Mouse (Mus musculus) MEL (cell line): ENCODE measurements around the gene Commd7. TPM values are rescaled to one million over a fixed set of nuclear protein-coding genes. Genes with fewer than 3 reads are reported as not detected.

Source experiments
- DNase-seq: peaks from one replicate; pipeline ENCODE4 v3.0.0; 2011; ENCODE audit warnings: low read depth, low spot score
- H3K27ac ChIP-seq: 2 replicates; pipeline ENCODE4 v1.5.1; 2012; ENCODE audit warnings: low read depth, mild to moderate bottlenecking, control low read depth, low read length, moderate library complexity; ENCODE audit not compliant: control insufficient read depth
- H3K27me3 ChIP-seq, 2 experiments: fragments of 150-350 bp in 1 of 2; sonication (generic) in 1 of 2; 2 replicates each; pipeline ENCODE4 v1.6.1; 2012; ENCODE audit warnings: low read length in 2 of 2, mild to moderate bottlenecking in 2 of 2, improper control_type of control experiment in 1 of 2, moderate library complexity in 1 of 2; ENCODE audit not compliant: insufficient read depth in 2 of 2, control insufficient read depth in 1 of 2
- H3K36me3 ChIP-seq, 2 experiments: 2 replicates each; pipeline ENCODE4 v1.6.1; 2012 to 2014; ENCODE audit warnings: low read length in 2 of 2, improper control_type of control experiment in 1 of 2, inconsistent platforms in 1 of 2, mild to moderate bottlenecking in 1 of 2; ENCODE audit not compliant: insufficient read depth in 2 of 2, control insufficient read depth in 1 of 2
- H3K4me1 ChIP-seq, 2 experiments: fragments of 150-350 bp in 1 of 2; sonication (generic) in 1 of 2; 2 replicates each; pipeline ENCODE4 v1.6.1; 2012; ENCODE audit warnings: low read length in 2 of 2, improper control_type of control experiment in 1 of 2, mild to moderate bottlenecking in 1 of 2; ENCODE audit not compliant: insufficient read depth in 2 of 2, control insufficient read depth in 1 of 2
- H3K4me3 ChIP-seq, 2 experiments: fragments of 150-350 bp in 1 of 2; sonication (generic) in 1 of 2; 2 replicates each; pipeline ENCODE4 v1.5.1; 2012; ENCODE audit warnings: low read depth in 2 of 2, low read length in 2 of 2, mild to moderate bottlenecking in 2 of 2, moderate library complexity in 2 of 2, control low read depth in 1 of 2, improper control_type of control experiment in 1 of 2; ENCODE audit not compliant: control insufficient read depth in 1 of 2, insufficient read depth in 1 of 2
- H3K79me2 ChIP-seq: 2 replicates; pipeline ENCODE4 v1.6.1; 2012; ENCODE audit warnings: mild to moderate bottlenecking, low read length, moderate library complexity; ENCODE audit not compliant: control insufficient read depth, poor library complexity, insufficient read depth
- H3K9ac ChIP-seq: 2 replicates; pipeline ENCODE4 v1.6.1; 2012; ENCODE audit warnings: low read depth, mild to moderate bottlenecking, control low read depth, low read length, moderate library complexity; ENCODE audit not compliant: control insufficient read depth, poor library complexity, severe bottlenecking
- H3K9me3 ChIP-seq: fragments of 150-350 bp; sonication (generic); replicated peaks from 2 replicates; pipeline ENCODE4 v1.6.1; 2012; ENCODE audit warnings: mild to moderate bottlenecking, low read length, improper control_type of control experiment, moderate library complexity; ENCODE audit not compliant: insufficient read depth
- BHLHE40 ChIP-seq: IDR thresholded peaks from 2 replicates; pipeline ENCODE4 v1.6.1; 2012; ENCODE audit warnings: low read depth, mild to moderate bottlenecking, inconsistent platforms, low read length, improper control_type of control experiment, borderline replicate concordance
- CHD1 ChIP-seq: IDR thresholded peaks from 2 replicates; pipeline ENCODE4 v1.6.1; 2012; ENCODE audit warnings: low read depth, mild to moderate bottlenecking, inconsistent platforms, low read length, improper control_type of control experiment
- CTCF ChIP-seq, 3 experiments: IDR thresholded peaks in 2 of 3; conservative IDR thresholded peaks in 1 of 3; 2 replicates each; pipeline ENCODE4 v1.5.1; 2011 to 2012; ENCODE audit warnings: low read length in 3 of 3, low read depth in 2 of 3, mild to moderate bottlenecking in 2 of 3, improper control_type of control experiment in 1 of 3, inconsistent platforms in 1 of 3, mixed read lengths in 1 of 3, moderate library complexity in 1 of 3; ENCODE audit not compliant: control insufficient read depth in 1 of 3, insufficient read depth in 1 of 3, poor library complexity in 1 of 3, severe bottlenecking in 1 of 3
- ELF1 ChIP-seq: IDR thresholded peaks from 2 replicates; pipeline ENCODE4 v1.6.1; 2014; ENCODE audit warnings: low read depth, mild to moderate bottlenecking, inconsistent platforms, low read length, improper control_type of control experiment, moderate library complexity
- EP300 ChIP-seq, 2 experiments: IDR thresholded peaks; 2 replicates each; pipeline ENCODE4 v1.6.1; 2011; ENCODE audit warnings: improper control_type of control experiment in 2 of 2, low read length in 2 of 2, low read depth in 1 of 2, mild to moderate bottlenecking in 1 of 2
- ETS1 ChIP-seq: IDR thresholded peaks from 2 replicates; pipeline ENCODE4 v1.6.1; 2012; ENCODE audit warnings: low read depth, mild to moderate bottlenecking, inconsistent platforms, low read length, improper control_type of control experiment, moderate library complexity
- GABPA ChIP-seq: IDR thresholded peaks from 2 replicates; pipeline ENCODE4 v1.6.1; 2012; ENCODE audit warnings: low read depth, mild to moderate bottlenecking, inconsistent platforms, low read length, improper control_type of control experiment, moderate library complexity
- GATA1 ChIP-seq: IDR thresholded peaks from 2 replicates; pipeline ENCODE4 v1.6.1; 2011; ENCODE audit warnings: low read depth, low read length, improper control_type of control experiment
- HCFC1 ChIP-seq: IDR thresholded peaks from 2 replicates; pipeline ENCODE4 v1.6.1; 2012; ENCODE audit warnings: low read depth, mild to moderate bottlenecking, inconsistent platforms, low read length, improper control_type of control experiment, moderate library complexity
- KAT2A ChIP-seq: conservative IDR thresholded peaks from 2 replicates; pipeline ENCODE4 v1.6.1; 2012; ENCODE audit warnings: low read depth, low read length, improper control_type of control experiment, inconsistent platforms
- MAX ChIP-seq: IDR thresholded peaks from 2 replicates; pipeline ENCODE4 v1.6.1; 2011; ENCODE audit warnings: low read length, improper control_type of control experiment
- MAZ ChIP-seq: IDR thresholded peaks from 2 replicates; pipeline ENCODE4 v1.6.1; 2012; ENCODE audit warnings: low read depth, mild to moderate bottlenecking, inconsistent platforms, low read length, improper control_type of control experiment
- MEF2A ChIP-seq: IDR thresholded peaks from 2 replicates; pipeline ENCODE4 v1.6.1; 2014; ENCODE audit warnings: low read depth, mild to moderate bottlenecking, inconsistent platforms, low read length, improper control_type of control experiment; ENCODE audit not compliant: poor library complexity, insufficient replicate concordance, severe bottlenecking; ENCODE audit errors: extremely low read depth
- MXI1 ChIP-seq: IDR thresholded peaks from 2 replicates; pipeline ENCODE4 v1.6.1; 2011; ENCODE audit warnings: mild to moderate bottlenecking, low read depth, low read length, improper control_type of control experiment
- MYC ChIP-seq: IDR thresholded peaks from 2 replicates; pipeline ENCODE4 v1.6.1; 2011; ENCODE audit warnings: low read depth, mild to moderate bottlenecking, low read length, improper control_type of control experiment, moderate library complexity
- NELFE ChIP-seq: IDR thresholded peaks from 2 replicates; pipeline ENCODE4 v1.6.1; 2011; ENCODE audit warnings: low read depth, low read length, improper control_type of control experiment
- NRF1 ChIP-seq: IDR thresholded peaks from 2 replicates; pipeline ENCODE4 v1.6.1; 2014; ENCODE audit warnings: low read depth, mild to moderate bottlenecking, inconsistent platforms, low read length, improper control_type of control experiment, moderate library complexity; ENCODE audit not compliant: poor library complexity, insufficient read depth, severe bottlenecking
- POLR2A ChIP-seq, 2 experiments: IDR thresholded peaks; 2 replicates each; pipeline ENCODE4 v1.6.1; 2011 to 2012; ENCODE audit warnings: low read length in 2 of 2, mild to moderate bottlenecking in 2 of 2, control low read depth in 1 of 2, improper control_type of control experiment in 1 of 2, low read depth in 1 of 2, moderate library complexity in 1 of 2; ENCODE audit not compliant: control insufficient read depth in 1 of 2, insufficient read depth in 1 of 2, poor library complexity in 1 of 2
- POLR2AphosphoS5 ChIP-seq: IDR thresholded peaks from 2 replicates; pipeline ENCODE4 v1.6.1; 2012; ENCODE audit warnings: low read depth, borderline replicate concordance, mild to moderate bottlenecking, inconsistent platforms, low read length, moderate library complexity, mixed read lengths
- RCOR1 ChIP-seq: IDR thresholded peaks from 2 replicates; pipeline ENCODE4 v1.6.1; 2012; ENCODE audit warnings: low read depth, mild to moderate bottlenecking, inconsistent platforms, low read length, improper control_type of control experiment
- SIN3A ChIP-seq: IDR thresholded peaks from 2 replicates; pipeline ENCODE4 v1.6.1; 2012; ENCODE audit warnings: low read length, improper control_type of control experiment, inconsistent platforms
- TAL1 ChIP-seq: IDR thresholded peaks from 2 replicates; pipeline ENCODE4 v1.6.1; 2012; ENCODE audit warnings: mild to moderate bottlenecking, inconsistent platforms, low read length, moderate library complexity, mixed read lengths
- TCF12 ChIP-seq: IDR thresholded peaks from 2 replicates; pipeline ENCODE4 v1.6.1; 2014; ENCODE audit warnings: low read depth, mild to moderate bottlenecking, inconsistent platforms, low read length, improper control_type of control experiment, moderate library complexity
- USF1 ChIP-seq: IDR thresholded peaks from 2 replicates; pipeline ENCODE4 v1.6.1; 2014; ENCODE audit warnings: low read depth, mild to moderate bottlenecking, inconsistent platforms, low read length, improper control_type of control experiment, moderate library complexity
- ZC3H11A ChIP-seq: IDR thresholded peaks from 2 replicates; pipeline ENCODE4 v1.6.1; 2012; ENCODE audit warnings: low read depth, mild to moderate bottlenecking, inconsistent platforms, low read length, improper control_type of control experiment
- ZKSCAN1 ChIP-seq: IDR thresholded peaks from 2 replicates; pipeline ENCODE4 v1.6.1; 2012; ENCODE audit warnings: low read depth, mild to moderate bottlenecking, inconsistent platforms, low read length, improper control_type of control experiment, moderate library complexity
- ZMIZ1 ChIP-seq: IDR thresholded peaks from 2 replicates; pipeline ENCODE4 v1.6.1; 2012; ENCODE audit warnings: low read depth, mild to moderate bottlenecking, inconsistent platforms, low read length, improper control_type of control experiment, moderate library complexity
- polyA plus RNA-seq, 2 experiments: library from polyadenylated mRNA; stranded (reverse) in 1 of 2; unstranded in 1 of 2; fragments of >175 nt in 1 of 2; fragments of >200 nt in 1 of 2; gene quantifications; 2 replicates each; pipeline versions ENCODE4 v1.2.1 to v1.2.4; 2012; ENCODE audit warnings: low replicate concordance in 2 of 2, low read depth in 1 of 2; ENCODE audit not compliant: insufficient read length in 2 of 2, insufficient read depth in 1 of 2, missing spikeins in 1 of 2
- total RNA-seq: library from RNA; depleted of rRNA; stranded (reverse); fragments of 300-350 nt; gene quantifications from 2 replicates; pipeline ENCODE4 v1.2.3, GENCODE M21; 2012

Gene Commd7
- total and polyA plus RNA-seq, 3 experiments = 25.5 to 36.1 TPM; not detected in 1

DNA sequence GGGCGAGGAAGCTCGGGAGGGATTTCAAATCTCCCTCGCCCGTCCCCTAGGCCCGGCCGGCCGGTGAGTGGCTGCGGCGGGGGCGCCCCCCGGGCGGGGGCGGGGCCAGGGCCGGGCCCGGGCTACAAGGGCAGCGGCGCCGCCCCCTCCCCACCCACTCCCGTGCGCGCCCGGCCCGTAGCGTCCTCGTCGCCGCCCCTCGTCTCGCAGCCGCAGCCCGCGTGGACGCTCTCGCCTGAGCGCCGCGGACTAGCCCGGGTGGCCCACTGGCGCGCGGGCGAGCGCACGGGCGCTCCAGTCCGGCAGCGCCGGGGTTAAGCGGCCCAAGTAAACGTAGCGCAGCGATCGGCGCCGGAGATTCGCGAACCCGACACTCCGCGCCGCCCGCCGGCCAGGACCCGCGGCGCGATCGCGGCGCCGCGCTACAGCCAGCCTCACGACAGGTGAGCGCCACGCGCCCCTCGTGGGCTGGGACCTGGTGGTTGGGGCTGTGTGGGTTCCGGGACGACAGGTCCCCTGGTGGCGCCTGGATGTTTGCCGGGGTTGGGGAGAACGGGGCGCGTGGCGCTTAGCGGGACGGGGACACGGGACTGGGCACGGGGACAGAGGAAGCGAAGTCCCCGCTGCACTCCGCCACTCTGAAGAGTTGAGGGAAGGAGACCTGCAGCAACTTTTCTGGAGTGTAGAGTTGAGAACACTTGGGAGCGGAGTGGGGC is 16.9 kb upstream of the Commd7 start, which contains the start of gene Dnmt3b:
Gene Dnmt3b (plus strand): TSS at position 153 of the 716 bp plus-strand sequence.
- Histone ChIP-seq H3K9me3 (no peaks in the 10 kb centered on the region), H3K4me1 (peaks cover 0 to 6% of the 10 kb centered on the region in 2 experiments; a peak in 2 of 4 replicates), H3K27me3 (peaks cover 1 to 8% of the 10 kb centered on the region in 2 experiments; a peak in 2 of 4 replicates), H3K9ac (peak within 1 kb of the TSS; percentile 85), H3K4me3 (peak within 1 kb of the TSS; percentile 72 to 95), H3K27ac (no peak within 1 kb of the TSS), H3K79me2 (no peaks in the 10 kb centered on the region; the same call in 1 of the 2 replicates), H3K36me3 (no peaks in the 10 kb centered on the region)
- no peak for TF ChIP-seq EP300 (IDR thresholded peaks at IDR 0.05; ENCODE audit: low read depth in 1 of 2, low read length in 2 of 2)
- TF ChIP-seq POLR2A (IDR thresholded peaks at IDR 0.05; ENCODE audit: control insufficient read depth in 1 of 2, insufficient read depth in 1 of 2, low read depth in 1 of 2, low read length in 2 of 2, poor library complexity in 1 of 2) = peak; percentile 25 to 49; a peak in 2 of 4 replicates
- TF ChIP-seq ETS1 = no peak
- peak; percentile 64 for TF ChIP-seq ZC3H11A
- no peak for TF ChIP-seq MAZ
- TF ChIP-seq MAX = no peak
- 0 out of 2 replicates have a peak, but pooled peaks have one; percentile 13 for TF ChIP-seq NRF1
- TF ChIP-seq CHD1 = no peak
- TF ChIP-seq KAT2A = no peak
- peak; percentile 58; the same call in 1 of the 2 replicates for TF ChIP-seq HCFC1
- TF ChIP-seq SIN3A = peak; percentile 55; the same call in 1 of the 2 replicates
- no peak for TF ChIP-seq BHLHE40
- no peak for TF ChIP-seq GABPA
- no peak for TF ChIP-seq ZKSCAN1
- no peak for TF ChIP-seq USF1
- TF ChIP-seq TCF12 = no peak
- no peak for TF ChIP-seq POLR2AphosphoS5
- TF ChIP-seq RCOR1 = no peak
- TF ChIP-seq ELF1 = no peak
- no peak for TF ChIP-seq TAL1
- TF ChIP-seq NELFE = peak; percentile 21; the same call in 1 of the 2 replicates
- TF ChIP-seq MXI1 = 0 out of 2 replicates have a peak, but pooled peaks have one; percentile 22
- no peak for TF ChIP-seq CTCF (IDR thresholded peaks at IDR 0.05 in 2 of 3, conservative IDR thresholded peaks at IDR 0.05 in 1 of 3; ENCODE audit: control insufficient read depth in 1 of 3, insufficient read depth in 1 of 3, low read depth in 2 of 3, low read length in 3 of 3, poor library complexity in 1 of 3, severe bottlenecking in 1 of 3)
- TF ChIP-seq MEF2A = no peak
- no peak for TF ChIP-seq MYC
- no peak for TF ChIP-seq GATA1
- no peak for TF ChIP-seq ZMIZ1
- DNase-seq = peak; percentile 61
